Mouse (Mus musculus) adrenal gland, postnatal 4 days (tissue): ENCODE results near the gene D16Ertd472e. TPM values are rescaled to one million over a fixed set of nuclear protein-coding genes. Genes with fewer than 3 reads are reported as not detected.
A peak's percentile ranks its signal among the peaks of the same experiment; 100 is the strongest.

Experiments
- DNase-seq, 2 experiments: peaks; one replicate each; pipeline ENCODE4 v3.0.0; 2021 to 2022; ENCODE audit warnings: low spot score in 2 of 2, mixed read lengths in 2 of 2
- long read RNA-seq, 2 experiments: library from polyadenylated mRNA; stranded (forward); transcript quantifications; one replicate each; pipeline ENCODE4 v2.0.0; 2021
- total RNA-seq, 2 experiments: library from RNA; stranded (reverse); gene quantifications; 2 replicates each; pipeline ENCODE4 v1.2.3; 2021

D16Ertd472e gene
- total RNA-seq = 10 to 100 TPM; 21.4 to 21.6 TPM
- long read RNA-seq, experiment 1, full-length matches to known transcripts = 11 of 18 reads
- long read RNA-seq, experiment 1, partial matches to known transcripts = 6 of 18 reads
- long read RNA-seq, experiment 1, other reads (novel, unspliced or antisense) = 1 of 18 reads
- long read RNA-seq, experiment 2, full-length matches to known transcripts = 21 of 28 reads
- long read RNA-seq, experiment 2, partial matches to known transcripts = 2 of 28 reads
- long read RNA-seq, experiment 2, other reads (novel, unspliced or antisense) = 5 of 28 reads

- peak; percentile 79 to 83 for DNase-seq
Observed at GRCm38 (mm10) chr16:78576478-78577084, at the start of gene D16Ertd472e. TSS of gene D16Ertd472e (minus strand) at chr16:78576708.

GRCm38 (mm10) chr16:78622755-78623154, 46.2 kb upstream of the D16Ertd472e start:
- DNase-seq = no peak

- peak in 1 of 2 experiments; percentile 18 for DNase-seq
Observed at GRCm38 (mm10) chr16:78619386-78619785, 42.9 kb upstream of the D16Ertd472e start.

- no peak for DNase-seq
Observed at GRCm38 (mm10) chr16:78617757-78618532, 41.4 kb upstream of the D16Ertd472e start.

GRCm38 (mm10) chr16:78606202-78606601, 29.7 kb upstream of the D16Ertd472e start:
- no peak for DNase-seq

- DNase-seq = no peak
Observed at GRCm38 (mm10) chr16:78598919-78599318, 22.4 kb upstream of the D16Ertd472e start.

GRCm38 (mm10) chr16:78596381-78596780, 19.9 kb upstream of the D16Ertd472e start:
- no peak for DNase-seq

- DNase-seq = no peak
Observed at GRCm38 (mm10) chr16:78595821-78596220, 19.3 kb upstream of the D16Ertd472e start.

- DNase-seq = no peak
Observed at GRCm38 (mm10) chr16:78594154-78594553, 17.6 kb upstream of the D16Ertd472e start.

GRCm38 (mm10) chr16:78591130-78591529, 14.6 kb upstream of the D16Ertd472e start:
- no peak for DNase-seq

- no peak for DNase-seq
Observed at GRCm38 (mm10) chr16:78588821-78589220, 12.3 kb upstream of the D16Ertd472e start.

- no peak for DNase-seq
Observed at GRCm38 (mm10) chr16:78586621-78587020, 10.1 kb upstream of the D16Ertd472e start.

- no peak for DNase-seq
Observed at GRCm38 (mm10) chr16:78585664-78586397, 9.3 kb upstream of the D16Ertd472e start.

- no peak for DNase-seq
Observed at GRCm38 (mm10) chr16:78585163-78585562, 8.7 kb upstream of the D16Ertd472e start.

GRCm38 (mm10) chr16:78583968-78584367, 7.5 kb upstream of the D16Ertd472e start:
- DNase-seq = no peak

- no peak for DNase-seq
Observed at GRCm38 (mm10) chr16:78580387-78580786, 3.9 kb upstream of the D16Ertd472e start.

- DNase-seq = no peak
Observed at GRCm38 (mm10) chr16:78579386-78579785, 2.9 kb upstream of the D16Ertd472e start.

GRCm38 (mm10) chr16:78577085-78577671, 670 bp upstream of the D16Ertd472e start:
- DNase-seq = peak in 1 of 2 experiments; percentile 6

GRCm38 (mm10) chr16:78575852-78576477, 543 bp downstream of the D16Ertd472e start:
- peak; percentile 53 to 55 for DNase-seq

- no peak for DNase-seq
Observed at GRCm38 (mm10) chr16:78575190-78575851, 1.2 kb downstream of the D16Ertd472e start.
